In genomic region chr10:23942465-23942864, GRCm38 (mm10) we compare ENCODE assay signal across 11 mouse cellular contexts. TPM values are rescaled to one million over a fixed set of nuclear protein-coding genes. Genes with fewer than 3 reads are reported as not detected.
A peak's percentile ranks its signal among the peaks of the same experiment; 100 is the strongest.
DNase-seq lines count a peak whose midpoint lies in the region; ATAC-seq and TF ChIP-seq lines count a peak whose summit lies in the region.
"Had no signal": no experiment of that assay in that cellular context is flagged by ENCODE, and none has a peak within 500 bp of the region (broad histone marks: within the 10 kb centered on the region; RNA-seq: fewer than 3 reads in every experiment).

No protein-coding gene starts in this region.

- H3K36me3 ChIP-seq in lung, embryonic 14.5 days (ENCODE audit: insufficient read depth), result no peaks in the 10 kb centered on the region

- DNase-seq in cerebellum, postnatal 10 days, result peak; percentile 20 to 27
- no peak for DNase-seq in cerebellum, adult 18-20 months
- DNase-seq in lung, embryonic 14.5 days, result peak; percentile 27
- DNase-seq in lung, postnatal 25 days (ENCODE audit: low spot score), result no peak
- DNase-seq in c-Kit-positive CD71-negative TER-119-negative erythroid progenitor cells, embryonic 14.5 days (ENCODE audit: low read depth), result peak; percentile 12
- DNase-seq in testis, postnatal 10 days (ENCODE audit: low spot score), result peak; percentile 53
- DNase-seq in gastrocnemius, postnatal 36 days, result no peak
- no peak for DNase-seq in urinary bladder, postnatal 14 days (ENCODE audit: low spot score)
- DNase-seq: heart, postnatal 14 days had no signal

- H3K9me3 ChIP-seq in lung, embryonic 14.5 days (ENCODE audit: low read depth, low read length), result no peaks in the 10 kb centered on the region

- H3K27me3 ChIP-seq in lung, embryonic 14.5 days (ENCODE audit: insufficient read depth, low read length), result no peaks in the 10 kb centered on the region

- H3K4me1 ChIP-seq in lung, embryonic 14.5 days (ENCODE audit: insufficient read depth), result no peaks in the 10 kb centered on the region

- no peak for ATAC-seq in lung, embryonic 14.5 days (ENCODE audit: insufficient read depth)

- H3K27ac ChIP-seq in lung, embryonic 14.5 days (ENCODE audit: low read depth), result no peak overlapping the region

- H3K4me3 ChIP-seq in lung, embryonic 14.5 days (ENCODE audit: low read depth, low read length), result no peak overlapping the region

- TF ChIP-seq CTCF in lung, embryonic 14.5 days (IDR thresholded peaks at IDR 0.05; ENCODE audit: low read depth), result peak; percentile 54

- intact Hi-C loops in gastrocnemius, postnatal 36 days (cut with DNase I), result no loop called here

- no peak overlapping the region for H3K9ac ChIP-seq in lung, embryonic 14.5 days

- no peak overlapping the region for H3K4me2 ChIP-seq in lung, embryonic 14.5 days

- 75% methylated on average over 5 of the region's 5 CpGs for WGBS in lung, embryonic 14.5 days

RNA-seq across cellular contexts. Expression of gene Taar2, which starts 4.1 kb away (rescaled TPM):
- not detected in 2 replicates for polyA plus RNA-seq in lung, embryonic 14.5 days (2014; fragmentation: Nextera tagmentation; extraction: Ambion mirVana)
- not detected for total RNA-seq in gastrocnemius, postnatal 36 days (2021)
- total RNA-seq: heart, postnatal 14 days; layer of hippocampus, postnatal 14 days; megakaryocyte, adult 5-6 weeks had no signal

RNA-seq across cellular contexts. Expression of gene Taar3, which starts 6.9 kb away (rescaled TPM):
- polyA plus RNA-seq in lung, embryonic 14.5 days (2014; fragmentation: Nextera tagmentation; extraction: Ambion mirVana), result not detected in 2 replicates
- total RNA-seq in gastrocnemius, postnatal 36 days (2021), result not detected
- total RNA-seq: heart, postnatal 14 days; layer of hippocampus, postnatal 14 days; megakaryocyte, adult 5-6 weeks had no signal

RNA-seq across cellular contexts. Expression of gene Taar4, which starts 17.8 kb away (rescaled TPM):
- not detected in 2 replicates for polyA plus RNA-seq in lung, embryonic 14.5 days (2014; fragmentation: Nextera tagmentation; extraction: Ambion mirVana)
- not detected for total RNA-seq in gastrocnemius, postnatal 36 days (2021)
- total RNA-seq: heart, postnatal 14 days; layer of hippocampus, postnatal 14 days; megakaryocyte, adult 5-6 weeks had no signal

RNA-seq across cellular contexts. Expression of gene Taar1, which starts 22.3 kb away (rescaled TPM):
- not detected in 2 replicates for polyA plus RNA-seq in lung, embryonic 14.5 days (2014; fragmentation: Nextera tagmentation; extraction: Ambion mirVana)
- not detected for total RNA-seq in gastrocnemius, postnatal 36 days (2021)
- total RNA-seq: heart, postnatal 14 days; layer of hippocampus, postnatal 14 days; megakaryocyte, adult 5-6 weeks had no signal

RNA-seq across cellular contexts. Expression of gene Taar5, which starts 28.0 kb away (rescaled TPM):
- not detected in 2 replicates for polyA plus RNA-seq in lung, embryonic 14.5 days (2014; fragmentation: Nextera tagmentation; extraction: Ambion mirVana)
- total RNA-seq in gastrocnemius, postnatal 36 days (2021), result not detected
- total RNA-seq: heart, postnatal 14 days; layer of hippocampus, postnatal 14 days; megakaryocyte, adult 5-6 weeks had no signal

Comparison
In these comparisons a context has a peak if more than half of its experiments do, and no peak if none do; other contexts are left out.
1. DNase-seq: peak in cerebellum, postnatal 10 days (2 of 2), lung, embryonic 14.5 days (single experiment), c-Kit-positive CD71-negative TER-119-negative erythroid progenitor cells, embryonic 14.5 days (single experiment) and testis, postnatal 10 days (single experiment); none in cerebellum, adult 18-20 months (0 of 2), lung, postnatal 25 days (single experiment), gastrocnemius, postnatal 36 days (0 of 2) and urinary bladder, postnatal 14 days (single experiment).